Mouse (Mus musculus): ENCODE measurements at regions not wholly inside any gene's neighbourhood (a gene's known extent, or its start where the extent isn't known, plus 50 kb on each side); places are given as distances from the start of the nearest gene placed in this dataset.
"Not testable (repeated sequence)": the region's sequence is repeated elsewhere in the genome, so short reads cannot be mapped to it uniquely, and the experiment has no call there.

DNA sequence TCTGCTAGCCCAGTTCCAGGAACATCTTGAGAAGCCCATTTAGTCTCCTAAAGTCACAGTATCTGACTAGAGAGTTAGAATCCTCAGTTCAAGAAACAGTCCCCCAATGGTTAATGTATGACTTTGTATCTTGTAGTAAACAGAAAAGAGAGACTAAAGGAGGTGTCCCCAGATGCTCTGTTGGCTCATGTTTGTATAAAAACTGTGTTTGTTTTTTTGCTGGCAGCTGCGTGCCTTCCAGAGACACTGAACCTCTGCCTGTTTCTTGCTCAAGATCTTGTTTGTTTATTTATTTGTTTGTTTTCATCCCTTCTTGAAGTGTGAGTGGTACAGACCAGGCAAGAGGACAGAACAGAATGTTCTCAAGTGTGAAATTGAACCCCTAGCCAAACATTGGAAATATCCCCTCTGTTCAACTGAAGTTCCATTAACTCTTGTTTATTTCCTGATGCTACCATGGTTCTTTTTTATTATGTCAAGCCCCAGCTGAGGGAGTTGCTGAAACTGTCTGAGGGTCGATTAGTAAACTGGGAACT is 451.3 kb upstream of the Ube2e3 start:
- peak; percentile 22 for DNase-seq

DNA sequence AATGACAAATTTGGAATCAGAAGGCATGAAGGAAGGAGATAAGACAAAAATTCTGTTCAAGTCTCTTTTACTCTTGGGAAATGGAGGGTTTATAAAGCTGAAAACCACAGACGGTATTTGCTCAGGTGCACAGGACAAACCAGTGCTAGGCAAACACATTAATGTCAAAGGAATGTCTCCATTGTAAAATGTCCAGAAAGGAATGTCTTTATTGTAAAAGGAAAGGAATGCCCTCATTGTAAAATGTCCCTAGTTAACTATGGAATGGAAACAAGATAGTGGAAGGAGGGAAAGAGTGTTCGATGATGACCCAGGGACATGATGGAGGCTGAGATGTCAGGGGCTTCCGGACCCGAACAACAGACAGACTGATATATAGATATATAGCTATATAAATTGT is 454.9 kb upstream of the Ube2e3 start:
- no peak for DNase-seq

DNA sequence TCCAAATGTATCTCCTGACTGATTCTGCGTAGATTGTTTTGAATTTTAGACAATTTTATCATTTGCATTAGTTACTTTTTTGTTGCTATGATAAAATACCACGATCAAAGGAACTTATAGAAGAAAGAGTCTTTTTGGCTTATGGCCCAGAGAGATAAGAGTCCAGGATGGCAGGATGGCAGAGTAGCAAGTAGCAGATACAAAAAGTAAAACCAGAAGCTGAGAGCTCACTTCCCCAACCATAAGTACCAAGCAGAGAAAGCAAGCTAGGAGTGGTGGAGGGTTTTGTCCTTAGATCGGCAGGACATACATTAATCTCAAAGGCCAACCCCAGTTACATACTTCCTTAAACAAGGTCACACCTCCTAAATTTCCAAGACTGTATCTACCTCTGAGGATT is 457.7 kb upstream of the Cwc22 start:
- DNase-seq = no peak

DNA sequence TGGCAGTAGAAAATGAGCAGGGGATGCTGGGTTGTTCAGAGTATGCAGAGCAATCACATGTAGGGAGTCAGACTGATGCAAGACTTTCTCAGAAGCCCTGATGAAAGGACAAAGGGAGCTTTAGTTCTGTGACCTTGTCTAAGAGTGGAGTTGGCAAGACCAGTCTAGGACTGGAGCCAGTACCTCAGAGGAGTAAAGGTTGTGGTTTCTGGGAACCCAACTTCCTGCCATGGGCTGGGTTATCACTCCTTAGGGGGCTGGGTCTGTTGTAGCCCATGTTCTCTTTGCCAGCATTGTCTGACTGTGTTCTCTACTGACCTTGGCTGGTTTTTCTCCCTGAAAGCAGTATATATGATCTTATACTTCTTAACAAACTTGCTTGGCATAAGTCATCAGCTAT is 453.1 kb upstream of the Cwc22 start:
- DNase-seq = no peak

DNA sequence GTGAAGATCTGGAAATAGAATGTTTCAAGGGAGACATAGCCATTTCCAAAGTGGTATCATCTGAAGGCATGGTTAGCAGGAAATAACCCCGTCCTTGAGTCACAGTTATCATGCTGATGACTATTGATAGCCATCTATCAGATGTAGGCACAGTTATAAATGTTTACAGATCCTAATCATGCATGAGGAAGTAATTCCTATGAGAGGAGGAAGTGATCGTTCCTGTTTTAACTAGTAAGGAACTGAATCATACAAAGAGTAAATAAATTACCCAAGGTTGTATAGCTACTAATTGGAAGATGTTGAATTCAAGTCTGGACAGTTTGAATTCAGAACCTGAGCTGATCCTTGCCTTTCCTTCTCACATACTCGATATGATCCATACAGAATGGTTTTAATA is 450.7 kb upstream of the Cwc22 start:
- no peak for DNase-seq

DNA sequence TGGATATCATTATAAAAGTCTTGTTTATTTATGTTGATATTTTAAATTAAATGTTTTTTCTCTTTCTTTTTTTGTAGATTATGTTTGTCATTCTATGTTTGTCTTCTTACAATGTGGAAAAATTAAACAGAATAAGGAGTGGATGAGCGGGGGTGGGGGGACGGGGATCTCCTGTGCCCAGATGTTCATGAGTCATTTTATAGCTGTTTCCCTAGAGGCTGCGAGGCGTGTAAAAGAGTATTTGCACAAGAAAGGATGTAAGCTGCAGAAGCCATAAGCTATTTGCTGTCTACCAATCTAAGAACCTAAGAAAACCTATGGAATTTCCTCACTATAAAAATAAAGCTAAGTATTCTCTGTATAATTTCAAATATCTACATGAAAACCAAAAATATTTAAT is 446.9 kb upstream of the Cwc22 start:
- DNase-seq = no peak

DNA sequence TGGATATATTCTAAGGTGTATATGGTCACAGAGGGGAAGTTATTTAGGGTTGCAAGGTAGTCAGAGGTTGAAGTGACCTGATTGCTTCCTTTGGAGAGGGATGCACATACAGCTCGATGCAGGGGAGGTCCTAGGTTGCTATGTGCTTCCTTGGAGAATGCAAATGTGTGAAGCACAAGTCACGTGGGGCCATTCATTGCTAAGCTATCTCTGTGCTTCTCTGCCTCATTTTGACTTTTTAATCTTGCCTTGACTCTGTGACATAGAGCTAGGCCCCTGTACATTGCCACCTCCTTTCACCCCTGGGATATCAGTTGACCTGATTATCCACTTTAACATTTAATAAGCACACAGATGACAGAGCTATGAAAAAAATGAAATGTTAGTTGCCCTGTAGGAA is 446.2 kb upstream of the Cwc22 start:
- DNase-seq = no peak

DNA sequence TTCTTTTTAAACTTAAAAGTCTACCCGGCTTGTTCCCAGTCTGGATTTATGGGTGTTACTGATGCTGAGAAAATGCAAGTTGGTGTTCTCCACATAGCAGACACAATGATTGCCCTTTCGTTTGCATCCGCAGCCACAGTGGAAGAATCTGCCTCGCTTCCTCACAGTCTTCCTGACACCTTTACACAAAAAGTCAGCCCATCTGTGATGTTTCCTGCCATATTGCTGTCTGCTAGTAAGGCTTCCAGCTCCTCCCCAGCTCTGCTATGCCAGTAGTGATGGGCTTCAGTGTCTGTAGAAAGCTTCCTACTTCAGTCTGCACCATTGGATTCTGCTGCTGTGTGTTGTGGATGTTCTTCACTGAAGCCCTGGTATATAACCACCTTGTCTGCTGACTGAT is 441.8 kb upstream of the Cwc22 start:
- DNase-seq = no peak

DNA sequence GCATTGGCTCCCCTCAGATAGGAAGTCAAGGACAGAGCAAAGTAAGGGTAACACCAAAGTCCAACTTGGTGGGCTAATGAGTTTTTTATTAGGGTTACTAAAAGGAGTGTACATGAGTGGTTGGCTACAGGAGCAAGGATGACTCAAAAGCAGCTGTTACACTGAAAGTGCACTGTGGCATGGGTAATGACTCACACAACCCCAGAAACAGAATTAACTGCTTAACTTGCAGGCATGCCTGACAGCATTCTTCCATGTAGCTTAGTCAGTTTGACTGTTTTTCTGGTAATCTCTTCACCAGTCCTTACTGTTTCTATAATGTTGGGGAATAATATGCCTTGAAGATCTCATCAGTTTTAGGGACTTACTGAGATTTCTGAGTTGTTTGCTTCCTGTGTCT is 435.1 kb upstream of the Cwc22 start:
- DNase-seq = no peak

DNA sequence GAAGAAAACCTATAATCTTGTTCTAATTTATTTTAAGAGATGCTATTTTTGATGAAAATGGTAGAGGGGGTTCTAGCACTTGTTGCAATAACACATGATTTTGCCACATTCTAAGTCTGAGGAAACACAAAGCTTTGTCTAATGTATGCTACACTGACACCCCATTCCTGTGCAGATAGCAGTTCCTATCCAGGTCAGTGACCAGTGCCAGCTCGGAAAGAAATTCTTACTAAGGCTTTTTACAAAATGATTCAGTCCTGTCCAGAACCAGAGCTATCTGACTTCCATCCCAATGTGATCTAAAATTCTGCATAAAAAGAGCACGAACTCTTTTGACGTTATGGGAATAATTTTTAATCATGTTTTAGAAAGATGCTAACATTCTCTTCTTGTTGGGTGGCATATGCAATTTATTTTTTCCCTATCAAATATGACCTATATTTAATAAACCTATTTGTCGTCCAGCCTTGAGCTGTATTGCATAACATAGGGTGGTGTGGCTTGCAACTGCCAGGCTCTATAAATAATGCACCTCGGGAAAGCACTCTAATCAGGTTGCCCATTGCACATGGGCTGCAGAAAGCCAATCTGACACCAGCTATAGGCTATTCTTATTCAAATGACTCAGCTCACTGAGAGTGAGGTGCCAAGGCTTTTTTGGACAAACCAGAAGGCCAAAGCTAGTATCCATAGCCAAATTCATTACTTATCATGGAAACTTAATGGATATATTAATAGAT is 385.7 kb upstream of the Cwc22 start:
- DNase-seq = no peak

DNA sequence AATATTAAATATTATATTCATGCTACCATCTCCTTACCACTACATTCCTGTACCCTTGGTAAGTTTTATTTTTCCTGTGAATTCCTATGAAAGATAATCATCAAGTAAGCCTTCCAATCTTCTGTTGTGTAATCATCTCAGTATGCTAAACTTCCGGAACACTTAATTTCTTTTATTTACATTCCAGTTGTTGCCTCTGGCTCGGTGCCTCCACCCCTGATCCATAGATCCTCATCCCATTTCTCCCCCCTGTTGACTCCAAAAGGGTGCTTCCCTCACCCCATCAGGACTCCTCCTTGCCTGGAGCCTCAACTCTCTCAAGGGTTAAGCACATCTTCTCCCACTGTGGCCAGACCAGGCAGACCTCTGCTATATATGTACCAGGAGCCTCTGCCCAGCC is 379.9 kb upstream of the Cwc22 start:
- no peak for DNase-seq

DNA sequence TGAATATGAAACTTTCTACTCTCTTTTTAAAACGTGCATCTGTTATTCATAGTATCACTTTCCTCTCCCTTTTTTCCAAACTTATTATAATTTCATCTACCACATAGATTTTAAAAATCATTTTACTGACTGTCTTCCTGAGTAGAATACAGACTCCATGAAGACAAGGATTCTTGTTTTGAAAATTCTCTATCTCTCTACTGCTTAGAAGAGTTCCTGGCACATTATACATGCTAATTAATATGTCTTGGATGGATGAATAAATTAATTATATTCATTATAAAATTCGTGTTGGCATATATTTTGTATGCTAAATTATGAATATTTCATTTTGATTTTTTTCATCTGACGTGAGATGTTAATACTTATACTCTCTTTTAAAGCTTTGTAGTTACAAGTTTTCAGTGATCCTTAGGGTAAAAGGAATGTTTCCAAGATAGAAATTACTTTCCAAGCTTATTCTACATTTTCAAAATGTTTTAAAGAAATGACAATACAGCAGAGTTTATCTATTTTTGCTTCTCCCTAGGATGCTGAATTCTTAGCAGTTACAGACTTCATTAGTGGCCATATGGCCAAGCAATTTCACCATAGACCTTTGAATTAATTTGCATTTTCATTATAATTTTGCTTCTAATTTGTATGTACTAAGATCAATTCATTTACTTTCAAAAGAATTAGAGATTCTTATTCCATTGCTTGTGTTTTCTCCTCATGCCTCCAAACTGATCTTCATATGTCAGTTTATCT is 376.2 kb upstream of the Cwc22 start:
- DNase-seq = no peak

DNA sequence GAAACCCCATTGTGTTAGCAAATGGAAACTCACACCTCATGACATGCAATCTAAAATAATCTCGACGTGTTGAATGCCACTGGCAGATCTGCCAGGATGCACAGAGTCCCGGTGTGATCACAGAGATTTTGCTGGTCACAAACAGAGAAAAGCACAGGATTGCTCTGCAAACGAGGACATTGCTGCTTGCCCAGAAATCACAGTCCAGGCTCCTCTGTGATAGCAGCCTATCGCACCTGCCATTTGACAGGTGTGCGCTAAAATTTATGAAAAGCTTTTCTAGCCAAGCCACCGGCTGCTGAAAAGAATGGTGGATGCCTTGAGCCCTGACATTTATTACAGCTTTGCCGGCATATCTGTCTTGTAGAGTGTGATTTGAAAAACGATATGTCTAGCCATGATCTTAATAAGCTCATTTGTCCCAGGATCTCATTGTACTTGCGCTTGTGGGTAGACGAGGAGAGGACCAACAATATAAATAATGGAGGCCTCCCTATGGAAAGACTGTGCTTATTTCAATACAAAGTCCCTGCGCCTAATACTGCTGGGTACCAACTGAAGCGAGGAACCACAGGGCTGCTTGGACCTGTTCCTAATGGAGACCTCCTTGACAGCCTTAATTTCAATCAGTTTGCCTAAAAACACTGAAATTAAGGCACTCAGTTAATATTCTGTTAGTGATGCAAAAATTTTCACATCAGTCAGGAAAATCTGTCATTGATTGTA is 365.8 kb upstream of the Cwc22 start:
- no peak for DNase-seq

DNA sequence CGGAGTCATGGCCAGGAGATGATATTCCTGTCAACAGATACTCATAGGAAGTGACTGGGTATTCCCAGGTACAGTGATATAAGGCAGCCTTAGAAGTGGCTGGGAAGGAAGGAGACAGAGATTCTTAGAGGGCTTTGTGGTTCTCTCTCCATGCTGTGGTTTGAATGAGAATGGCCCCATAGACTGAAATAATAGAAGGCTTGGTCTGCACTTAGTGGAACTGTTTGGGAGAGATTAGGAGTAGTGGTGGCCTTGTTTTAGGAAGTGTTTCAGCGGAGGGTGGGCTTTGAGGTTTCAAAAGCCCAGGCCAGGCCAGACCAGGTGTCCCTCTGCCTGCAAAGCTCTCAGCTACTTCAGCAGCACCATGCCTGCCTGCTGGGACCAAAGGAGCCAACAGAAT is 363.2 kb upstream of the Cwc22 start:
- no peak for DNase-seq

DNA sequence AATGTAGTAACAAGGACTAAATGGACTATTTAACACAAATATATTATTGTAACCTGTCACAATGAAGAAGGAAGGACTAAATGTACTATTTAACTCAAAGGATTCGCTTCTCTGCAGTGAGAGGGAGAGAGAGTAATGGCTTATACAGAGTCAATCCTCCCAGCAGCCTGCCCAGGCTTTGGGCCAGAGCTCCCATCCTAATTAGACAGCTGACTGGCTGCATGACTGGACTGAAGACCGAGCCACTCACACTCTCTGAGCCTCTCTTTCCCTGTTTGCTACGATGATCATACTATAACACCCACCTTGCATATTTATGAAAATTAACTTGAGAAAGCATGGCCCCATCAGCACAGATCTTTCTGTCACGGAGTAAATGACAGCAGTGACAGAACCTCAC is 360.7 kb upstream of the Cwc22 start:
- DNase-seq = no peak

DNA sequence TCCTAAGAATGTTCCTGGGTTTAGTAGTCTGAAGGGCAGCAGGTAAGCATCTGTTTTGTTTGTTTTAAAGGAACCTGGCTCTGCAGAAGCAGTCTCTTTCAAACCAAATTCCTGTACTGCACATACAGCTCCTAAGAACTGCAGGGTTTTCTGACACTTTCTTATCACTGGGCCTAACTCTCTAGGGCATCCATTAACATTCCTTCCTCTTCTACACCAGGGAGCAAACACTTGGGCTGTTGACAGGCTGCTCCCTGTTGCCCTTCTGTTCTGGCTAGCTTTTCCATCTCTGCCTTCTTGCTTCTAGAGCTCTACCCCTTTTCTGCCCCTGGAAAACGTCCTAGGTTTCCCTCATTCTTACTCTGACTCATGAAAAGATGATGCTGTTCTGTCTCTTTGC is 345.5 kb upstream of the Cwc22 start:
- DNase-seq = no peak

DNA sequence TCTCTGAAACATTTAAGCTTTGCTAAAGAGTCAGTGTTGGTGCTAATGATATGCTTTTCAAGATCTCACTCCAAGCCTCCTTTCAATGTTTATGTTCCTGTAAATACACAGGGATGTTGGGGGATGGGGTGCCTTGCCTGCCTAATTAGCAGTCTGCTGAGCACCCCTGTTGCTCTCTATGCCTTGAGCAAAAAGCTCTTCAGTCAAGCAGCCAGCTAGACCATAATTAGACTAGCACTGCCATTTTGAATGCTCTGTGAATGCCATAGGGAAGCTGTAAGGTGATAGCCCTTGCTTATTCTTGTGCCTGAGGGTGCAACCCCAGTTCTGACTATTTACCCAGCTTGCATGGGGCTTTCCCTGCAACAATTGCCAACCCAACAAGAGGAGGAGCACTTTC is 338.6 kb upstream of the Cwc22 start:
- no peak for DNase-seq

DNA sequence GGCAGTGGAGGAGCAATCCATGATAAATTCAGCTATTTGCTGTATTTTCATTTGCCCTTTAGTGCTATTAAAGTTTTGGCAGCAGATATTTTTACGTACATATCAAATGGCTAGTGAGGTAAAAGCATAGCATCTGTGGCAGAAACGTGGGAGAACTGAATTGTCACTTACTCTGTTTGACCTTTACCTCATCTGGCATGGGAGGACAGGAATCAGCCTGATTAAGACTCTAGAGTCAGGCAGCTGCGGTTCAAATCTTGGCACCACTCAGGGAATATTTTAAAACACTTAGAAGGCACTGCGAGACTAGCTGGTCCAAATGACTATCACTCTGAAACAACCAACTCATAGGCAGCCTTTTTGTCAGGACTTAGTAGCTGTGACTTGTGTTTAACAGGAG is 337.4 kb upstream of the Cwc22 start:
- no peak for DNase-seq

DNA sequence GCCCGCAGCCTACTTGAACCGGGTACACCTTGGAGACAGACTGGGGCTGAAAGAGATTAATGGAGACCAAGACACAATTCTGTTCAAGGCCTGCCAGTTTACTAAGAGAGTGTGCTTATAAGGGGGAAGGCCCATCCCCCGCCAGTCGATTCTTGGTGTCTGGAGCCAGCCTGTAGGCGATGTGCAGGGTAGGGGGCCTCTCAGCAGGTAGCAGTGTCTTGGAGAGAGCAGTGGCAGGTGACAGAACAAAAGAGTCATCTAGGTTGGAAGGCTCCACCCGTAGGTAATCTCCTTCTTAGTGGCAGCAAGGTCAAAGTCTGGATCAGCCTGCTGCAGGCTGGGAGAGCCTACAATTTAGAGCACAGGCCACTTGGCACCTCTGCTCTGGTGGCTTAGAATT is 335.7 kb upstream of the Cwc22 start:
- DNase-seq = not testable (repeated sequence)

DNA sequence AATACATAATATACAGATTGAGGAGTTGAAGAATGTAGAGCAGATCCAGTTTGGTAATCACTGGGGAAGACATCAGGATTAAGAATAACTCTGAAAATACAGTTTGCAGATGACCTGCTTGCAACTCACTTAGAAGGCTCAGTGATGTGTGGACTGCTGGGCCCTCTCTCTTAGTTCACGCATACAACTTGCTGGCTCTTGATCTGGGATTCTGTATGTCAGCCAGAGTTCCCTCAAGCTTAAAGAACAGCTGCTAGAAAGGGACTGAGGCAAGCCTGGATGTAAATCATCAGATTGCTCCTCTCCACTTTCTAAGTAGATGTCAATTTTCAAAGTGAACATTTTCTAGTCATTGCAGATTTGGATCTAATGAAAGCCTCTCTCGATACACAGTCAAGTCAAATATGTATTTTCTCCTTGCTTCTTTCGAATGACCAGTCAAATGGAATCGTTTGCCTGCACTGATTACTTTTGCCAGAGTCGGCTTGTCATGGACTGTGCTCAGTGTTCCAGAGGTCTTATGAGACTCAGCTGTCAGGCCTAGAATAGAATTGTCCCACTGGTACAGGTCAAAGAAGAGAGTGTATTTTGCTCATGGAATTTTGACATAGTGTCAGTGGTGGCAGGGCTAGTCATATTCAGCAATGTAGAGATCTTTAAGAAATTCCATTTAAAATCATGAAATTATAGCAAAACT is 334.2 kb upstream of the Cwc22 start:
- DNase-seq = no peak

DNA sequence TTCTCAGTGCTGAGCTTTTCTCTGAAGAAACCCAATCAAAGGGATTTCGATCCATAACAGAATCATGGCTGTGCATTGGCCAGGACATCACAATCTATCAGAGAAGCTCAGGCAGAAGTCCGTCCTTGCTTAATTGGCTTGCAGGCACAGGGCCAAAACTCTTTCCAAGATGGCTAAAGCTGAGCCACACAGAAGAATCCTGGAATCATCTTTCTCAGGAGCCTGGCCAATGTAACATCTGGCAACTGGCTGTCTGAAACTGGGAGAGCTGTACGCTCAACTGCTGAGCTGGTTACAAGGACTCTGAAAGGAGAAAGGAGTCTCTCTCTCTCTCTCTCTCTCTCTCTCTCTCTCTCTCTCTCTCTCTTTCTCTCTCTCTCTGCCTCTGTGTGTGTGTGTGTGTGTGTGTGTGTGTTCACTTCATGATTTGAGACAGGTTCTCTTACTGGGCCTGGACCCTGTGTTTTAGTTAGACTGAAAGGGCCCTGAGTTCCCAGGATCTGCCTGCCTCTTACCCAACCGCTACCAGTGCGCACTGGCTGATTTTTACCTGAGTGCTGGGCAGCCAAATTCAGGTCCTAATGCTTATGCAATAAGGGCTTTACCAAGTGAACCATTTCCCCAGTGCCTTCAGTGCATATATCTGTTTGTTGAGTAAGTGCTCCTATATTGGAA is 333.3 kb upstream of the Cwc22 start:
- no peak for DNase-seq

DNA sequence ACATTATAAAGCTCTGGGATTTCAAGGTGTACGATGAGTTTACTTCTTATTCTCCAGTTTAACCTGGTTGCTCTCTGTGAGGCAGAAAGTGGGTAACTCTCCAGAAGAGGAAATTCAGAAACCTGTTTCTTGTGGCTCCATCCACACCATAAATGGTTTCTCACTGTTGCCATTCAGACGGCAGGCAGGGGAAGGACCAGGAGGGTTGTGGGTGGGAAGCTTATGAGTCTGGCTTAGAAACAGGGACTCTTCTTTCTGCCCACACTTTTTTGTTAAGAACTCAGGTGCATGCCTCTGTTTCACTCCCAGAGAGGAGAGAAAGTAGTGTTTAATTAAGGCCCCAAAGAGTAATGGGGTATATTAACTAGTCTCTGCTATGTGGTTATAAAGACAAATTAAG is 332.5 kb upstream of the Cwc22 start:
- DNase-seq = no peak

DNA sequence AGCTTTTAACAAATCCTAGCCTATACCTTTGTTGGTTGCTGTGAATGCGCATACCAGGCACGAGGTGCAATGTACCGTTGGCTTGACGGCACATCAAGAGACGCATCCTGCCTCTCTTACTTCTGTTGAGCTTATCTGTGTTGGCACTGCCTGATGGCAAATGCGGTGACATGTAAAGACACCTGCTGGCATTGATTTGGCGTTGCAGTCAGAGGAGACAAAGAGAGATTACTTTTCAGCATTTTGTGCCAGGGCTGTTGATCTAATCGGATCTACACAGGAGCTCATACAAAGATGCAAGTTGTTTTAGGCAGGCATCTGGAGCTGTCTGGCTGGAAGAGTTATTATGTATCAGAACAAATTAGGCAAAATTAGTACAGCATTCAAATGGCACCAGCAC is 331.5 kb upstream of the Cwc22 start:
- no peak for DNase-seq

Data from kidney, adult 9 months (tissue).